Mouse (Mus musculus) ES-E14 (cell line): Measurements from ENCODE around the gene Per1.

ENCODE experiments used
- CHD2 ChIP-seq: IDR thresholded peaks from 2 replicates; pipeline ENCODE4 v1.6.1; 2014; ENCODE audit warnings: mild to moderate bottlenecking, low read depth, low read length, inconsistent platforms
- HCFC1 ChIP-seq: IDR thresholded peaks from 2 replicates; pipeline ENCODE4 v1.6.1; 2012; ENCODE audit warnings: low read length, inconsistent platforms, borderline replicate concordance; ENCODE audit not compliant: insufficient read depth
- ZNF384 ChIP-seq: IDR thresholded peaks from 2 replicates; pipeline ENCODE4 v1.6.1; 2012; ENCODE audit warnings: low read depth, low read length, inconsistent platforms

GRCm38 (mm10) chr11:69117737-69118695, 23.0 kb downstream of the Per1 start:
- no peak for TF ChIP-seq HCFC1
- no peak for TF ChIP-seq ZNF384
- no peak for TF ChIP-seq CHD2
